Mouse (Mus musculus) liver, postnatal 0 days (tissue): ENCODE results near the gene Tm4sf1.

Source experiments
- CTCF ChIP-seq: sonication (generic); IDR thresholded peaks from 2 replicates; pipeline ENCODE4 v1.5.1; 2016; ENCODE audit warnings: antibody characterized with exemption, low read depth
- EP300 ChIP-seq: IDR thresholded peaks from 2 replicates; pipeline ENCODE4 v1.6.1; 2016; ENCODE audit warnings: antibody characterized with exemption, low read depth, mild to moderate bottlenecking

DNA sequence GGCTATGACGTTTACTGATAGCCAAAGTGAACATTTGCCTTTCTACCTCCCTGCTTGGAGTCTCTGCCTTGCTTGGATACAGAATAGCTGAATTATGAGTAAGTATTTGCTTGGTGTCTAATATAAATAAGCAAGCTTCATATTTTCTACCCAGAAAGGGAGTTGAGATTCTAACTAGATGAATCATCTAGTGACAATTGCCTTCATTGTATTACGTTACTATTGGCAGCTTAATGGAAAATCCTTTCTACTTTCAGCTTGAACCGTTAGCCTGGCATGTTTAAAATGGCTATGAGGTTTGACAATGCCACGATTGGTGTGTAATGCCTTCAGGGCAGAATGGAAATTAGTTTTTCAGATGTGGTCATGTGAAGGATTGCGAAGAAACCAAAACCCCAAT, 2.7 kb upstream of the Tm4sf1 start:
- TF ChIP-seq CTCF (no peak), EP300 (no peak)
